Mouse (Mus musculus) liver, embryonic 14.5 days (tissue): Measurements from ENCODE around the gene Mterf4.
A peak's percentile ranks its signal among the peaks of the same experiment; 100 is the strongest.

Experiments
- CTCF ChIP-seq: IDR thresholded peaks from 2 replicates; pipeline ENCODE4 v1.5.1; 2016; ENCODE audit warnings: antibody characterized with exemption, low read depth, control low read depth
- EP300 ChIP-seq: IDR thresholded peaks from 2 replicates; pipeline ENCODE4 v1.6.1; 2016; ENCODE audit warnings: antibody characterized with exemption, low read depth

GRCm38 (mm10) chr1:93343504-93344047, 37.9 kb upstream of the Mterf4 start:
- TF ChIP-seq CTCF (peak; percentile 59), EP300 (no peak)
